Mouse (Mus musculus): ENCODE measurements around the gene Slc22a21. TPM values are rescaled to one million over a fixed set of nuclear protein-coding genes. Genes with fewer than 3 reads are reported as not detected.

The Slc22a21 gene
- 2.3 and 3.5 TPM in 2 replicates for polyA plus RNA-seq (2014; fragmentation: Nextera tagmentation; extraction: Ambion mirVana)

DNA sequence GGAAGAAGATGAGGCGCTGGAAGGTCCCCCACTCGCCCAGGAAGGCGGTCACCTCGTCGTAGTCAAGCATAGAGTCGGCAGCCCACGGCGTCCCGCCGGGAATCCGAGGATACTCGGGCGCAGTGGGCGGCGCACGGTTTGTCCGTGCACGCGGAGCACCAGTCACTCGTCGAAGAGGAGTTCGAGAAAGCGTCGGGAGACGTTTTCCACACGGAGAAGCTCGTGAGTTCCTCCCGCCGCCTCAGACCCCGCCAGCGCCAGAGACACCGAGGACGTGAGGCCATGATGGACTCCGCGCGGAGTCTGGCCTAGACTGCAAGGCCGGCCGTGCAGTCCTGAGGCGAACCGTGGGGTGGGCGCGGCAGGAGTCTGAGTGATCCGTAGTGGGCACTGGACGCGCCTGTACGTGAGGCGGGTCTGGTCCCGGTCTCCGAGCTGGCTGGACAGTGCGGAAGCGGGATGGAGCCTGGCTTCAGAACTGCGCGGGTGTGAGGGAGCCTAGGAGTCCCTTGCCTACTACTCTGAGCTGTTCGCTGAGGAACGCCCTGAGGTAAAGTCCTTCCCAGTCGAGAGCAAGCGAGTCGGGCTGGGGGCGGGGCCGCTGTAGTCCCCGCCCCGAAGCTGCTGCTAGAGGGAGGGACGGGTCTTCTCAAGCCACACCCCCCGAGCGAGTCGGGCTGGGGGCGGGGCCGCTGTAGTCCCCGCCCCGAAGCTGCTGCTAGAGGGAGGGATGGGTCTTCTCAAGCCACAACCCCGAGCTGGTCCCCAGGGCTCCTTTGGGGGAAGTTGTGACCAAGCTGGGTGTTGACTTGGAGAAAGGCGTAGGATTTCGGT, at the start of gene Slc22a21:
Gene Slc22a21 (minus strand): TSS at position 545 of the 834 bp plus-strand sequence.
- Histone ChIP-seq H3K27me3 (ENCODE audit: control insufficient read depth, insufficient read depth, low read length) (no peaks in the 10 kb centered on the region; the same call in 1 of the 2 replicates), H3K4me2 (ENCODE audit: low read depth, low read length, severe bottlenecking) (peak within 1 kb of the TSS; percentile 93), H3K4me3 (ENCODE audit: low read depth, low read length) (peak within 1 kb of the TSS; percentile 55), H3K4me1 (replicated peaks; ENCODE audit: control insufficient read depth, insufficient read depth, low read length) (no peaks in the 10 kb centered on the region), H3K9ac (ENCODE audit: low read length) (peak within 1 kb of the TSS; percentile 63), H3K36me3 (ENCODE audit: control insufficient read depth, insufficient read depth, low read length) (no peaks in the 10 kb centered on the region), H3K27ac (ENCODE audit: low read depth, low read length) (no peak within 1 kb of the TSS), H3K9me3 (ENCODE audit: control insufficient read depth, low read length) (no peaks in the 10 kb centered on the region)
- peak; percentile 89 for DNase-seq (ENCODE audit: low spot score)
- peak; percentile 92 for ATAC-seq (replicated peaks; ENCODE audit: low FRiP score)
- WGBS: 1% methylated on average over 73 of the region's 73 CpGs

DNA sequence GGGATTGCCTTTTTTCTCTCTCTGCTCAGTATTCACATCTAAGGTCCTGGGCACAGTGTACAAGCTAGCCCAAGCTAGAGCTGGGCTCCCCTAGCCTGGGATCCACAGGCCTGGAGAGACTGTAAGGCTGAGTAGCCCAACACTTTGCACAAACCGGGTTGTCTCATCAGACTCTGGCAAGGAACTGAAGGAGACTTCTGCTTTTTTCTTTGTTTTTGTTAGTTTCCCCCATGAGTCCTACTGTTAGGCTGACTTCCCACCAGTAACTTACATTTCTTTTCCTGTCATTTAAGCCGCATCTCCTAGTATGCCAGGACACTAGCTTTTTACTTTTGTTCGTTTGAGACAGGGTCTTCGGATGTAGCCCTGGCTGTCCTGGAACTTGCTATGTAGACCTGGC, 48.9 kb upstream of the Slc22a21 start:
- no peak overlapping the region; the same call in 1 of the 2 replicates for H3K4me3 ChIP-seq (ENCODE audit: low read depth, low read length)
- WGBS: 71% methylated on average over 4 of the region's 4 CpGs
- peaks cover 21% of the 10 kb centered on the region for H3K27me3 ChIP-seq (ENCODE audit: control insufficient read depth, insufficient read depth, low read length)
- H3K9ac ChIP-seq (ENCODE audit: low read length): peak overlapping the region; percentile 67; the same call in 1 of the 2 replicates
- ATAC-seq (replicated peaks; ENCODE audit: low FRiP score) (no peak), DNase-seq (ENCODE audit: low spot score) (no peak)
- H3K27ac ChIP-seq (ENCODE audit: low read depth, low read length): no peak overlapping the region
- no peaks in the 10 kb centered on the region for H3K36me3 ChIP-seq (ENCODE audit: control insufficient read depth, insufficient read depth, low read length)
- peaks cover 6% of the 10 kb centered on the region; the same call in 1 of the 2 replicates for H3K4me1 ChIP-seq (replicated peaks; ENCODE audit: control insufficient read depth, insufficient read depth, low read length)
- no peaks in the 10 kb centered on the region for H3K9me3 ChIP-seq (ENCODE audit: control insufficient read depth, low read length)
- no peak overlapping the region for H3K4me2 ChIP-seq (ENCODE audit: low read depth, low read length, severe bottlenecking)

DNA sequence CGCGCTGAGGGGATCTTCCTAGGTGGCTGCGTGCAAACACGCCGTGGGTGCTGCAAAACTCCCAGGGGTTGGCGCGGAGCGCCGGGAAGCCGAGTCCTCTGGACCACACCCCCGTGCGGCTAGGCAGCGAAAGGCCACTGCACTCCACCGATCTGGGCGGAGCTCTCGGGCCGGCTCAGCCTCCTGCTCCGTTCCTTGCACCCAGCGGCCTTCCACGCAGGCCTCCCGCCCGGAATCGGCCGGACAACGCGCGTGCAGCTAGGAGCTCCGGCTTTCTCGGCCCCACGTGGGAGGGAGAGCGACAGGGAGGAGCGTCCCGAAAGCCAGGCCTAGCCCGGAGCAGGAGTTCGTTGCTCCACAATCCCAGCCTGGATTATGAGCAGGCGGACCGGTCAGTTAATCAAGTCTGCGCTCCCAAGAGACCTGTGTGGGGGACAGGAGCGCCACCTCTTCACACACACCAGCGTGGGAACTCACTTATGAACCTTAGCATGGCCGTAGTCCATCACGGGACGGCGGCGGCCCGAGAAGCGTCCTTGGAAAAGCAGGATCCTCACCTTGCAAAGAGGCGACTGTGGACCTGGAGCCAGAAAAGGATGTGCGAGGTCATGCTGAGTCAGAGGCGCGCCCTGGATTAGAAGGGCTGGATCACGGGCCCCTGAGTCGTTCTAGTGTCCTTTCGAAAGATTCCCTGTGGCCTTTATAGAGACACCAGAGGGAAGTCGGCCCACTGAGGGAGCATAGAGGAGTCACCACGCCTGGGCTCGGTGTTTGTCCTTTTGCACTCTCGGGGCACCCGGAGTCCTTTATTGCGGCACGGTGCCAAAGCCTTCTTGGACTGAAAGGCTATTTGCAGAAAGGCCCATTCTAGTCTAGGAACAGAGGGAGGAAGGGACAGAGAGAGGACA, 48.2 kb upstream of the Slc22a21 start, which contains the start of gene Slc22a4:
Gene Slc22a4 (minus strand): TSS at position 47 of the 908 bp plus-strand sequence.
- H3K36me3 ChIP-seq (ENCODE audit: control insufficient read depth, insufficient read depth, low read length): no peaks in the 10 kb centered on the region
- H3K4me2 ChIP-seq (ENCODE audit: low read depth, low read length, severe bottlenecking): peak within 1 kb of the TSS; percentile 92
- DNase-seq (ENCODE audit: low spot score) (peak; percentile 86), ATAC-seq (replicated peaks; ENCODE audit: low FRiP score) (peak; percentile 79)
- H3K4me3 ChIP-seq (ENCODE audit: low read depth, low read length): peak within 1 kb of the TSS; percentile 47
- 2% methylated on average over 61 of the region's 61 CpGs for WGBS
- peaks cover 21% of the 10 kb centered on the region for H3K27me3 ChIP-seq (ENCODE audit: control insufficient read depth, insufficient read depth, low read length)
- H3K9ac ChIP-seq (ENCODE audit: low read length): peak within 1 kb of the TSS; percentile 67
- no peaks in the 10 kb centered on the region for H3K9me3 ChIP-seq (ENCODE audit: control insufficient read depth, low read length)
- peaks cover 6% of the 10 kb centered on the region; the same call in 1 of the 2 replicates for H3K4me1 ChIP-seq (replicated peaks; ENCODE audit: control insufficient read depth, insufficient read depth, low read length)
- no peak within 1 kb of the TSS for H3K27ac ChIP-seq (ENCODE audit: low read depth, low read length)

GRCm38 (mm10) chr11:54027131-54028043, 47.3 kb upstream of the Slc22a21 start:
- peaks cover 21% of the 10 kb centered on the region for H3K27me3 ChIP-seq (ENCODE audit: control insufficient read depth, insufficient read depth, low read length)

DNA sequence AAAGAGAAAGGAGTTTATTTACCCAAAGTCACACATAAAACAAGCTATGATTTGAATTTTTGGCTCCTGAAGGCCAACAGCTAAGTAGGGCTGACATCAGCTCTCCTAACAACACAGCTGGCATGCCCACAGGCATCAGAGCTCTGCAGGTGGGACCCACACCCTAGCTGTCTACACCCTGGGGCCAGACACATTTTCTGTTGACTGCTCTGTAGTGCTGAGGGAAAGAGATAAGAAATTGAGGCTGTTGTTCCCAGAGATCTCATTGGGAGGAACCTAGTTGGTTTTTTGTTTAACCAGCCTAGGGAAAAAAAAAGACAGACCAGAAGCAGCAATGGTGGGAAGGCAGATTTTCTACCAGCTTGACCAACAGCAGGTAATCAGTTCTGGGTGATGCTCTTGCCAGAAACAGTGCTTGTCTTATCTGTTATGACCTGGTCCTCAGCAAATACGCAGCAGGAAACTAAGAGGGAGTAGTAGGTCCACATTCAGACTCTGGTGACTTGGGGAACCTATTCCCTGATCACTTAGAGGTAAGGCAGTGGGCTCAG, 46.4 kb upstream of the Slc22a21 start:
- Histone ChIP-seq H3K27me3 (ENCODE audit: control insufficient read depth, insufficient read depth, low read length) (peaks cover 21% of the 10 kb centered on the region), H3K27ac (ENCODE audit: low read depth, low read length) (no peak overlapping the region), H3K9ac (ENCODE audit: low read length) (no peak overlapping the region), H3K4me1 (replicated peaks; ENCODE audit: control insufficient read depth, insufficient read depth, low read length) (peaks cover 6% of the 10 kb centered on the region; the same call in 1 of the 2 replicates), H3K4me3 (ENCODE audit: low read depth, low read length) (no peak overlapping the region), H3K4me2 (ENCODE audit: low read depth, low read length, severe bottlenecking) (no peak overlapping the region), H3K9me3 (ENCODE audit: control insufficient read depth, low read length) (no peaks in the 10 kb centered on the region), H3K36me3 (ENCODE audit: control insufficient read depth, insufficient read depth, low read length) (no peaks in the 10 kb centered on the region)
- WGBS: 79% methylated on average over 1 of the region's 1 CpGs
- no peak for DNase-seq (ENCODE audit: low spot score)
- no peak for ATAC-seq (replicated peaks; ENCODE audit: low FRiP score)

More at GRCm38 (mm10) chr11:54027131-54028043, 47.3 kb upstream of the Slc22a21 start:
- H3K4me3 ChIP-seq (ENCODE audit: low read depth, low read length): peak overlapping the region; percentile 47
- H3K27ac ChIP-seq (ENCODE audit: low read depth, low read length): no peak overlapping the region
- WGBS: 15% methylated on average over 31 of the region's 31 CpGs
- peak overlapping the region; percentile 67 for H3K9ac ChIP-seq (ENCODE audit: low read length)
- no peak for ATAC-seq (replicated peaks; ENCODE audit: low FRiP score)
- H3K4me1 ChIP-seq (replicated peaks; ENCODE audit: control insufficient read depth, insufficient read depth, low read length): peaks cover 6% of the 10 kb centered on the region; the same call in 1 of the 2 replicates
- H3K36me3 ChIP-seq (ENCODE audit: control insufficient read depth, insufficient read depth, low read length): no peaks in the 10 kb centered on the region
- peak overlapping the region; percentile 92 for H3K4me2 ChIP-seq (ENCODE audit: low read depth, low read length, severe bottlenecking)
- DNase-seq (ENCODE audit: low spot score): peak; percentile 53
- H3K9me3 ChIP-seq (ENCODE audit: control insufficient read depth, low read length): no peaks in the 10 kb centered on the region

GRCm38 (mm10) chr11:54021396-54022093, 41.4 kb upstream of the Slc22a21 start:
- DNase-seq (ENCODE audit: low spot score) (no peak), ATAC-seq (replicated peaks; ENCODE audit: low FRiP score) (no peak)
- H3K27ac ChIP-seq (ENCODE audit: low read depth, low read length): no peak overlapping the region
- peaks cover 4% of the 10 kb centered on the region for H3K27me3 ChIP-seq (ENCODE audit: control insufficient read depth, insufficient read depth, low read length)
- no peak overlapping the region for H3K4me2 ChIP-seq (ENCODE audit: low read depth, low read length, severe bottlenecking)
- 88% methylated on average over 5 of the region's 5 CpGs for WGBS
- H3K4me1 ChIP-seq (replicated peaks; ENCODE audit: control insufficient read depth, insufficient read depth, low read length): no peaks in the 10 kb centered on the region
- H3K36me3 ChIP-seq (ENCODE audit: control insufficient read depth, insufficient read depth, low read length): no peaks in the 10 kb centered on the region
- H3K9ac ChIP-seq (ENCODE audit: low read length): no peak overlapping the region
- H3K4me3 ChIP-seq (ENCODE audit: low read depth, low read length): no peak overlapping the region
- H3K9me3 ChIP-seq (ENCODE audit: control insufficient read depth, low read length): no peaks in the 10 kb centered on the region

DNA sequence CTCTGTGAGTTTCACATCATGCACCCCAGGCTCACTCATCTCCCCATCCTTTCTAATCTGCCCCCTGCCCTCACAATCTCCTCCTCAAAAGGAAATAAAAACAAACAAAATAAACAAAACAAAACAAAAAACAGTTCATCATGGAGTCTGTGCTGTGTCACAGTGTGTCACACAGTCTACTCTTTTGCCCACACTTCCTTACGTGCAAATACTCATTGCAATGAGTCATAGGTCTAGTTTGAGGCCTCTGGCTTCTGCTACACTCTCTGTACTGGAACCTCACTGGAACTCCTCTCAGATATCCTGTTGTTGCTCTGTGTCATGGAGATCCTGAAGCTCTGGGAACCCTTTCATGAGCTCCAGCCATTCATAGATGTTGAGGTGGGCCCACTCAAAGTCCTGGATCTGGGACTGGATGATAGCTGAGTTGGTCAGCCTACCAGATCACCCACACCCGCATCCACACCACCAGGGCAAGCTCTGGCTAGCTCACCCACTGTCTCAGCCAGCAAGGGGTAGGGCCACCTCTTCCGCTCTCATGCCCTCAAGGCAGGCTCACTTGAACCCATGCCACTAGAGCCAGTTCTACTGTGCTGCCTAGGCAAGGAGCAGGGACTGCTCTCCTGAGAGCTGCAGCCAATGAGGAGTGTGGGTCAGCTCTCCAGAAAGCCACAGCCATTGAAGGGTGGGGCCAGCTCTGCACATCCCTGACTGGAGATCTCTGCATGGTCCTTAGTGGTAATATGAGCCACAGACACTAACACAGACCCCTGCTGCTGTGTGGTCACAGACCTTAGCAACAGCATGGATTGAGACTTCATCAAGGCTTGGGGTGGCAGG, 39.0 kb upstream of the Slc22a21 start:
- H3K36me3 ChIP-seq (ENCODE audit: control insufficient read depth, insufficient read depth, low read length): no peaks in the 10 kb centered on the region
- H3K27ac ChIP-seq (ENCODE audit: low read depth, low read length): no peak overlapping the region
- DNase-seq (ENCODE audit: low spot score) (no peak), ATAC-seq (replicated peaks; ENCODE audit: low FRiP score) (no peak)
- no peak overlapping the region for H3K4me2 ChIP-seq (ENCODE audit: low read depth, low read length, severe bottlenecking)
- H3K9me3 ChIP-seq (ENCODE audit: control insufficient read depth, low read length): no peaks in the 10 kb centered on the region
- H3K4me3 ChIP-seq (ENCODE audit: low read depth, low read length): no peak overlapping the region
- H3K27me3 ChIP-seq (ENCODE audit: control insufficient read depth, insufficient read depth, low read length): no peaks in the 10 kb centered on the region
- H3K9ac ChIP-seq (ENCODE audit: low read length): no peak overlapping the region
- no peaks in the 10 kb centered on the region for H3K4me1 ChIP-seq (replicated peaks; ENCODE audit: control insufficient read depth, insufficient read depth, low read length)
- WGBS: 89% methylated on average over 3 of the region's 3 CpGs
